Mouse (Mus musculus) G1E (cell line): ENCODE results near the gene Pkd1l2.

Source experiments
- CTCF ChIP-seq: IDR thresholded peaks from 2 replicates; pipeline ENCODE4 v1.5.1; 2012; ENCODE audit warnings: low read depth, low read length, inconsistent platforms, mixed read lengths
- GATA1 ChIP-seq: IDR thresholded peaks from 2 replicates; pipeline ENCODE4 v1.6.1; 2012; ENCODE audit warnings: borderline replicate concordance, low read length, inconsistent platforms, mixed read lengths
- GATA2 ChIP-seq: IDR thresholded peaks from 2 replicates; pipeline ENCODE4 v1.6.1; 2012; ENCODE audit warnings: low read depth, low read length, inconsistent platforms, borderline replicate concordance
- TAL1 ChIP-seq: conservative IDR thresholded peaks from 2 replicates; pipeline ENCODE4 v1.6.1; 2012; ENCODE audit warnings: low read depth, low read length, inconsistent platforms, mixed read lengths

- TF ChIP-seq CTCF (no peak), TAL1 (no peak), GATA1 (no peak), GATA2 (no peak)
These were observed 50.8 kb downstream of the Pkd1l2 start for GRCm38 (mm10) chr8:117031476-117031875.
